Mouse (Mus musculus) lung, embryonic 14.5 days (tissue): ENCODE measurements around the gene Gcm2. TPM values are rescaled to one million over a fixed set of nuclear protein-coding genes. Genes with fewer than 3 reads are reported as not detected.

Experiments used
- ATAC-seq: fragments of 200-750 bp; cut with Nextera tagmentation; 2 replicates; pipeline ENCODE4 v1.8.0; 2017; ENCODE audit warnings: mild to moderate bottlenecking, moderate TSS enrichment, moderate library complexity; ENCODE audit not compliant: insufficient read depth
- DNase-seq: peaks from one replicate; pipeline ENCODE4 v3.0.0-alpha.2; 2015
- H3K27ac ChIP-seq: fragments of 300-500 bp; sonication (generic); 2 replicates; pipeline ENCODE4 v1.5.1; 2014; ENCODE audit warnings: low read depth, mild to moderate bottlenecking, moderate library complexity
- H3K27me3 ChIP-seq: fragments of 300-500 bp; sonication (generic); 2 replicates; pipeline ENCODE4 v1.6.1; 2014; ENCODE audit warnings: low read length, control low read depth; ENCODE audit not compliant: insufficient read depth
- H3K36me3 ChIP-seq: fragments of 300-500 bp; sonication (generic); 2 replicates; pipeline ENCODE4 v1.6.1; 2014; ENCODE audit warnings: control low read depth; ENCODE audit not compliant: insufficient read depth
- H3K4me1 ChIP-seq: fragments of 300-500 bp; sonication (generic); 2 replicates; pipeline ENCODE4 v1.6.1; 2014; ENCODE audit warnings: antibody characterized with exemption, control low read depth; ENCODE audit not compliant: insufficient read depth
- H3K4me2 ChIP-seq: fragments of 300-500 bp; sonication (generic); 2 replicates; pipeline ENCODE4 v1.6.1; 2014; ENCODE audit warnings: mild to moderate bottlenecking
- H3K4me3 ChIP-seq: fragments of 300-500 bp; sonication (generic); 2 replicates; pipeline ENCODE4 v1.5.1; 2014; ENCODE audit warnings: low read depth, low read length
- H3K9ac ChIP-seq: fragments of 300-500 bp; sonication (generic); 2 replicates; pipeline ENCODE4 v1.6.1; 2014
- H3K9me3 ChIP-seq: fragments of 300-500 bp; sonication (generic); 2 replicates; pipeline ENCODE4 v1.6.1; 2016; ENCODE audit warnings: low read depth, low read length, control low read depth
- CTCF ChIP-seq: IDR thresholded peaks from 2 replicates; pipeline ENCODE4 v1.5.1; 2016; ENCODE audit warnings: antibody characterized with exemption, low read depth
- WGBS: fragments of 180-500 bp; shearing (Covaris S2); extraction: QIAGEN DNeasy Blood & Tissue Kit; methylation state at CpG from one replicate; pipeline ENCODE4 v1.1.7; 2014; 5-methylcytosine and 5-hydroxymethylcytosine counted together
- polyA plus RNA-seq: library from polyadenylated mRNA; unstranded; fragments of >200 nt; fragmentation: Nextera tagmentation; extraction: Ambion mirVana; gene quantifications from 2 replicates; pipeline ENCODE4 v1.2.1, GENCODE M21; 2014

The Gcm2 gene
- polyA plus RNA-seq, 1 experiment from 2014 or later = not detected

- peak; percentile 39 for DNase-seq
- Histone ChIP-seq H3K27me3 (no peaks in the 10 kb centered on the region), H3K36me3 (no peaks in the 10 kb centered on the region), H3K9me3 (no peaks in the 10 kb centered on the region), H3K27ac (no peak overlapping the region), H3K4me2 (peak overlapping the region; percentile 33; the same call in 1 of the 2 replicates), H3K4me3 (no peak overlapping the region), H3K4me1 (no peaks in the 10 kb centered on the region), H3K9ac (no peak overlapping the region)
- no peak for TF ChIP-seq CTCF
- ATAC-seq = no peak
- 36% methylated on average over 16 of the region's 16 CpGs for WGBS
Measured at GRCm38 (mm10) chr13:41097324-41098058, 13.3 kb downstream of the Gcm2 start.

DNA sequence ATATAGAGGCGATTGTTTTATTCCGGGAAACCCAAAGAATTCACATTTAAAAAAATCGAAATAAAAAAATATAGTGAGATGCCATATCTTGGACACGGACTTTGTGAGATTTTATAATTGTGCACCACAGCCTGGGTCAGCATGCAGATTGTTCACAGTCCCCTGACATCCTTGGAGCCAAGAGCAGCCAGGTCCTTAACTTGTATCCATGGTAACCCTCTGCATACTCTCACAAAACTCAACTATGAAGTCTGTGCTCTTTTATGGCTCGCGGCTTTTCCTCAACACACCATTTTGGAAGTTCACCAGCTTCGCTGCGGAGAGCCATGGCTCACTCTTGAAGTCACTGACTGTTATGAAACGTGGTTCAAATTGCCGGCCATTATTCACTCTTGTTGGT, 16.7 kb downstream of the Gcm2 start:
- Histone ChIP-seq H3K27me3 (peaks cover 15% of the 10 kb centered on the region; the same call in 1 of the 2 replicates), H3K27ac (no peak overlapping the region), H3K9ac (no peak overlapping the region), H3K4me1 (no peaks in the 10 kb centered on the region), H3K4me2 (no peak overlapping the region), H3K9me3 (no peaks in the 10 kb centered on the region), H3K36me3 (no peaks in the 10 kb centered on the region), H3K4me3 (no peak overlapping the region)
- TF ChIP-seq CTCF = no peak
- DNase-seq (peak; percentile 31), ATAC-seq (no peak)
- 67% methylated on average over 10 of the region's 10 CpGs for WGBS

- no peaks in the 10 kb centered on the region for H3K9me3 ChIP-seq
- H3K4me2 ChIP-seq = peak overlapping the region; percentile 41
- peaks cover 15% of the 10 kb centered on the region; the same call in 1 of the 2 replicates for H3K27me3 ChIP-seq
- ATAC-seq = no peak
- H3K9ac ChIP-seq = no peak overlapping the region
- WGBS = 4% methylated on average over 10 of the region's 10 CpGs
- TF ChIP-seq CTCF = no peak
- 0 out of 2 replicates have a peak overlapping the region, but pooled peaks have one; percentile 8 for H3K4me3 ChIP-seq
- no peaks in the 10 kb centered on the region for H3K4me1 ChIP-seq
- no peaks in the 10 kb centered on the region for H3K36me3 ChIP-seq
- no peak for DNase-seq
- H3K27ac ChIP-seq = no peak overlapping the region
Measured at GRCm38 (mm10) chr13:41091271-41091670, 19.6 kb downstream of the Gcm2 start.

DNA sequence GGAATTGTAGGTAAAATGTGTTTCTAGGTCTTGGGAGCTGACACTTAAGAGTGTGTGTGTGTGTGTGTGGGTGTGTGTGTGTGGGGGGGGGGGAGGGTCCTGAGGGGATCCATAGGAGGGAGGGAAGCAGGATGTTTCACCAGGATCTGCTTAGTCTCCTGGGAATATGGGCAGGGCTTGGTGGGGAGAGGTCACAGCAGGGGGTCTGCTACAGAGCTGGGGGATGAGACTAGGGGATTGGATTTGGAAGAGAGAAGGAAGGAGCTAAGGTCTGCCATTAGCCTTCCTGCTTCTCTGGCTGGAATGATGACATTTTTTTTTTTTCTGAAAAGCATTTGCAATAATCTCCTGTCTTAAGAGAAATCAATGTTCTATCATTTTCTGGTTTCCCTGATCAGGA, 22.1 kb downstream of the Gcm2 start:
- Histone ChIP-seq H3K4me3 (no peak overlapping the region), H3K9me3 (no peaks in the 10 kb centered on the region), H3K27me3 (peaks cover 15% of the 10 kb centered on the region; the same call in 1 of the 2 replicates), H3K4me2 (no peak overlapping the region), H3K36me3 (no peaks in the 10 kb centered on the region), H3K27ac (no peak overlapping the region), H3K9ac (no peak overlapping the region), H3K4me1 (no peaks in the 10 kb centered on the region)
- TF ChIP-seq CTCF = no peak
- no peak for ATAC-seq
- DNase-seq = no peak

GRCm38 (mm10) chr13:41085140-41085539, 25.7 kb downstream of the Gcm2 start:
- DNase-seq (peak; percentile 68), ATAC-seq (no peak)
- no peak overlapping the region for H3K9ac ChIP-seq

GRCm38 (mm10) chr13:41084521-41084920, 26.3 kb downstream of the Gcm2 start:
- ATAC-seq (no peak), DNase-seq (no peak)
- 84% methylated on average over 3 of the region's 3 CpGs for WGBS
- H3K27ac ChIP-seq = no peak overlapping the region
- H3K36me3 ChIP-seq = no peaks in the 10 kb centered on the region
- no peak overlapping the region for H3K4me2 ChIP-seq
- no peak overlapping the region for H3K4me3 ChIP-seq
- no peaks in the 10 kb centered on the region for H3K9me3 ChIP-seq
- H3K4me1 ChIP-seq = no peaks in the 10 kb centered on the region
- no peaks in the 10 kb centered on the region for H3K27me3 ChIP-seq
- no peak overlapping the region for H3K9ac ChIP-seq
- TF ChIP-seq CTCF = no peak

More at GRCm38 (mm10) chr13:41085140-41085539, 25.7 kb downstream of the Gcm2 start:
- no peaks in the 10 kb centered on the region for H3K36me3 ChIP-seq
- H3K4me3 ChIP-seq = no peak overlapping the region
- no peak overlapping the region for H3K4me2 ChIP-seq
- no peak overlapping the region for H3K27ac ChIP-seq
- H3K9me3 ChIP-seq = no peaks in the 10 kb centered on the region
- H3K27me3 ChIP-seq = no peaks in the 10 kb centered on the region
- peak; percentile 76 for TF ChIP-seq CTCF
- H3K4me1 ChIP-seq = no peaks in the 10 kb centered on the region
- 18% methylated on average over 2 of the region's 2 CpGs for WGBS

- WGBS = 90% methylated on average over 6 of the region's 6 CpGs
- peaks cover 11% of the 10 kb centered on the region; the same call in 1 of the 2 replicates for H3K27me3 ChIP-seq
- no peak overlapping the region for H3K4me2 ChIP-seq
- no peaks in the 10 kb centered on the region for H3K36me3 ChIP-seq
- no peaks in the 10 kb centered on the region for H3K9me3 ChIP-seq
- no peak overlapping the region for H3K4me3 ChIP-seq
- H3K27ac ChIP-seq = no peak overlapping the region
- DNase-seq (no peak), ATAC-seq (no peak)
- TF ChIP-seq CTCF = no peak
- no peak overlapping the region for H3K9ac ChIP-seq
- no peaks in the 10 kb centered on the region; the same call in none of the 2 replicates for H3K4me1 ChIP-seq
Measured at GRCm38 (mm10) chr13:41080700-41081099, 30.1 kb downstream of the Gcm2 start.
